Mouse (Mus musculus): ENCODE measurements around the gene Asb6. TPM values are rescaled to one million over a fixed set of nuclear protein-coding genes. Genes with fewer than 3 reads are reported as not detected.
A peak's percentile ranks its signal among the peaks of the same experiment; 100 is the strongest.

Gene Asb6
- polyA plus RNA-seq, 1 experiment = 5.6 TPM

DNA sequence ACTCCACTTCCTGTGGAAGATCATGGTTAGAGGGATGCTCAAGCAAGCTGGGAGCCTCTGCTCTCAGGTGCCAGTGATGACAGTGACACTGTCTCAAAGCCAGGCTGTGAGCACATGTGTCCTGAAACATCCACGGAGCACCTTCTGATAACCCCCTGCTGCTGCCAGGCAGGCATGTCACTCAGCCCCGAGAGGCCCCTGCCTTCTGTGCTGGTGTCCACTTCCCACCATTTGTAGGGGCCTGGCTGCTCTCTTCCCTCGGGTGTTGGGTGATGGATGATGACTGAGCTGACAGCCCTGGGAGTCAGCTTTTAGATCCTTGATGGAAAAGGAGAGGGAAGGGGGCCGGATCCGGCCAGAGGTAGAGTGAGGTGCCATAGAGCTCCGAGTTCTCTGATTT, 16.6 kb upstream of the Asb6 start:
- no peak overlapping the region for H3K27ac ChIP-seq (replicated peaks; ENCODE audit: low read depth, low read length)
- no peak overlapping the region for H3K4me3 ChIP-seq (ENCODE audit: insufficient read depth, low read depth, low read length)
- no peaks in the 10 kb centered on the region for H3K4me1 ChIP-seq (ENCODE audit: control insufficient read depth, insufficient read depth, insufficient read length, low read length)

DNA sequence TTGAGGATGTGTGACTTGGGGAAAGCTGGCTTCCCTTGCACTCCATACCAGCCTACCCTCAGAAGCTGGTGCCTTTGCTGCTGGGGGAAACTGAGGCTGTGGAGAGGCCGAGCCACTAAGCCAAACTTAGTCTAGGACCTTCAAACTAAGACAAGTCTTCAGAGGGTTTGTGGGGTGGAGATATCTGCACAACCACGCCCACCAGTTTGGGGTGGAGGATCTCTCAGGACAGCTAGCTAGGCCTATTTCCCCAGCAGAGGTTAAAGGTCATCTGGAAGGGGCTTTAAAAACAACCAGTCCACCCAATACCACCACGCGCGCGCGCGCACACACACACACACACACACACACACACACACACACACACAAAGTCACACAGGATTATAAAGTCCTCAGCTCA, 16.1 kb upstream of the Asb6 start:
- H3K4me1 ChIP-seq (ENCODE audit: control insufficient read depth, insufficient read depth, insufficient read length, low read length) = no peaks in the 10 kb centered on the region
- H3K4me3 ChIP-seq (ENCODE audit: insufficient read depth, low read depth, low read length) = no peak overlapping the region
- H3K27ac ChIP-seq (replicated peaks; ENCODE audit: low read depth, low read length) = no peak overlapping the region

DNA sequence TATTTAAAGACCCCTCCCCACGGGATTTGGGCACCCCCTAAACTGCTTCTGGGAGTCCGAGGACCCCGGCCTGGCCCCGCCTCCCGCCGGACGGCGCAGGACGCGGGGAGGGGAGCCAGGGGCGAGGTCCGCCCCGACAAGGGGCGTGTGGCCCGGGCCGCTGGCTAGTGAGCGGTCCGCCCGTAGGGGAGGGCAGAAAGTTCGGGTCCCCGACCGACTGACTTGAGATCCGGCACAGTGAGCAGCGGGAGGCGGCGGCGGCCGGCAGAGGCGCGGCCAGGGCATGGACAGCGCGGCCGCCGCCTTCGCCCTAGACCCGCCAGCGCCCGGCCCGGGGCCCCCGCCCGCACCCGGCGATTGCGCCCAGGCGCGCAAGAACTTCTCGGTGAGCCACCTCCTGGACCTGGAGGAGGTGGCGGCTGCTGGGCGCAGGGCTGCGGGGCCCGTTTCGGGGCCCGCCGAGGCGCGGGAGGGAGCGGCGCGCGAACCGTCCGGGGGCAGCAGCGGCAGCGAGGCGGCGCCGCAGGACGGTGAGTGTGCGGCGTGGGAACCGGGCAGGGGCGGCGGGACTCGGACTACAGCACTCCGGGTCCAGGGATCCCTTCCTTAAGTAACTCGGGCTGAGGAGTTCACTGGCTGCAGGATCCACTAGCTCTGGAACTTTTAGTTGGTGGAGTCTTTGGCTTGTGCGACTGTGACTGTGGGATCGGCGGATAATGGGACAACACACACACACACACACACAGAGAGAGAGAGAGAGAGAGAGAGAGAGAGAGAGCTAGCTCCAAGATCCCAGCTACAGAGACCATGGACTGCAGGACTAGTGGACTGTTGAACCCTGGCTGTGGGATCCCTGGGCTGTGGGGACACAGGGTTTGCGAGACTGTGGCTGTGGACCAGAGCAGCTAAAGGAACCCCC, 15.3 kb upstream of the Asb6 start:
- no peak overlapping the region for H3K27ac ChIP-seq (replicated peaks; ENCODE audit: low read depth, low read length)

DNA sequence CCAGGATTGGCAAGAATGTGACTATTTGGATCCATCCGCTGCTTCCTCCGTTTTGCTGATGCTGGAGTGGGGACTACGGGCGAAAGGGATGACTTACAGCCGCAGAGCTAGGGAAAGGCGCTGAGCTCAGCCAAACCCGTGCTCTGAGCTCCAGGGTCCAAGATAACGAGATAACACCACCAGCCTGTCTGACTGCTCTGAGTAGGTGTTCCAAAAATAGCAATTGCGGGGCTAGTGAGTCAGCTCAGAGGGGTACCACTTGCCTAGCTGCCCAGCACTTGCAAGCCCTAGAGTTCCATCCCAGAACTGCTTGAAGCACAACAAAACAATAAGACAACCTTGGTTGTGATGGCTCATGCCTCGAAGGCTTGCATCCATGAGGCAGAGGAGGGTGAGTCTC, 12.5 kb upstream of the Asb6 start:
- H3K4me3 ChIP-seq (ENCODE audit: insufficient read depth, low read depth, low read length) = no peak overlapping the region
- no peaks in the 10 kb centered on the region for H3K4me1 ChIP-seq (ENCODE audit: control insufficient read depth, insufficient read depth, insufficient read length, low read length)
- no peak overlapping the region for H3K27ac ChIP-seq (replicated peaks; ENCODE audit: low read depth, low read length)

More for the DNA sequence above, 15.3 kb upstream of the Asb6 start:
- no peaks in the 10 kb centered on the region for H3K4me1 ChIP-seq (ENCODE audit: control insufficient read depth, insufficient read depth, insufficient read length, low read length)
- H3K4me3 ChIP-seq (ENCODE audit: insufficient read depth, low read depth, low read length) = peak overlapping the region; percentile 48

DNA sequence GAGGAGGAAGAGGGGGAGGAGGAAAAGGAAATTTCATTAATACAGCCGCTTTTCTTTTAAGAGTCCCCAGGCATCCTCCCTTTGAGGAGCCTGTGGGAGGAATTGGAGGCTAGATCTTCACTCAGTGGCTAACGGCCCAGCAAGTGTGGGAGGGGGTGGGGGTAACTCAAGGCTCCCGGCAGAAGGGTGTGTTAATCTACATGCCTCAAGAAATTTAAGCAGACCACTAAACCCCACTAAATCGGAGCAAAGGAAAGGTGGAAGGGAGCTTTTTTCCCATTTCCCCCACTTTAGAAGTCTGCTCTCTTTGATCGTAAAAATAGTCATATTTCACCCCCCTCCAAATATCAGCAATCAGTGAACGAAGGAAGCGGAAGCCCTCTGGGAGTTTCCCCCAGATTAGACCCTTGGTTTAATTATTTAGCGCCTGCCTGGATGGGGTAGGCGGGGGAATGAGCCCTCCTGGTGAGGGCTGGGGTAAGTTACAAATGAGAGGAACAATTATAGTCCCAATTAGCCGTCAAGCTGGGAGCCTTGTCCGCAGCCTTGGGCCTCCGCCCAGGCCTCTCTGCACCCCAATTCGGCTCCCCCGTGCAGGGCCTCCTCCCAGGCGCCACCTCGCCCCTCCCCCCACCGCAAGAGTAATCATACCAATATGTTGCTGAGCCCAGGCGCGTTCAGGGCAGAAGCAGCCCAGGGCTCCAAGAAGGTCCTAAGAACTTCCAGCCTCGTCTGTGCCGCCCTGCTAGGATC, 6.3 kb upstream of the Asb6 start:
- no peaks in the 10 kb centered on the region for H3K4me1 ChIP-seq (ENCODE audit: control insufficient read depth, insufficient read depth, insufficient read length, low read length)
- no peak overlapping the region for H3K4me3 ChIP-seq (ENCODE audit: insufficient read depth, low read depth, low read length)
- no peak overlapping the region for H3K27ac ChIP-seq (replicated peaks; ENCODE audit: low read depth, low read length)

DNA sequence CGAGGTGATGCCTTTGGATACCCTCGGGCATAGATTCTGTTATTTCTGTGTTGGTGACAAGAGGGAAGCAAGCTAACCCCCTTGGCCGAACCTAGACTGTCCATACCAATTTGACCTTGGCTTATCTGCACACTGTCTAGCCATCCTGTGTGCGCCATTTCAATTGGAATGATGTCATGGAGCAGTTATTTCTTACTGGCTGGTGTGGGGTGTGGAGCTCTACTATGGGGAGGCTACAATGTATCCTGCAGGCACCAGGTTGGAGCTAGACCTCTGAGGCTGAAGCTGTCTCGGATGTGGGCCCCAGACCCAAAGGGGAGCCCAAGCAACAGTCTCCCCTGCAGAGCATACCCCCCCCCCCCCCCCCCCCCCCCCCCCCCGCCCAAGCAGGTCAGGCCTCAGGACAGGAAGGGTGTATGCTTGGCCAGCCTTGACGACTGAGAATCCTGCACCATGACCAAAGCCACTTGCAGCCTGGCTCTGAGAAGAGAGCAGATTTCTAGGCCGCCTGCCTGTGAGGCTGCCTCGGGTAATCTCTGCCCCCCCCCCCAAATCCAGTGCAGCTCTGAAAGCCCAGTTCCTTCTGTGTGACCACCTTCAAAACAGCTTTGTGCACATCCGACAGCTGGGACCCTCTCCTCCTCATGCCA, 4.4 kb upstream of the Asb6 start, which contains the start of gene Prrx2:
Prrx2 (plus strand) TSS at position 600 of the 650 bp plus-strand sequence.
- Histone ChIP-seq H3K27ac (replicated peaks; ENCODE audit: low read depth, low read length) (no peak within 1 kb of the TSS), H3K4me3 (ENCODE audit: insufficient read depth, low read depth, low read length) (no peak within 1 kb of the TSS), H3K4me1 (ENCODE audit: control insufficient read depth, insufficient read depth, insufficient read length, low read length) (no peaks in the 10 kb centered on the region)

DNA sequence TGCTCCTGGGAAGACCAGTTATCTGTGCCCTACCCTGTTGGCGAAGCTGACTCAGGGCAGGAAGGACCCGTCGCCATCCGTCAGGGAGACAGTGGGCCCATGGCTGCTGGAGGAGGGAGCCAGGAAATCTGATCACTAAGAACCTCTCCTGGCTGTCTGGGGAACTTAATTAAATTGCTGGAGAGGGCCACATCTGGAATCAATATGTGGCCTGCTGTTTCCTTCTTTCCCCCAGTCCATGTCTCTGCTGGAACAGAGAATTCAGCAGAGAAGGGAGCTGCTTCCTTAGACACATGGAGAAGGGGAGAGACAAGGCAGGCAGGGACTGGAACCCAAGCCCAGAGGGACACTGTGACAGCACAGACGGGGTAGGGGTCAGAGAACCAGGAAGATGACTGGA, 3.5 kb upstream of the Asb6 start:
- no peaks in the 10 kb centered on the region for H3K4me1 ChIP-seq (ENCODE audit: control insufficient read depth, insufficient read depth, insufficient read length, low read length)
- H3K4me3 ChIP-seq (ENCODE audit: insufficient read depth, low read depth, low read length) = no peak overlapping the region
- H3K27ac ChIP-seq (replicated peaks; ENCODE audit: low read depth, low read length) = no peak overlapping the region

DNA sequence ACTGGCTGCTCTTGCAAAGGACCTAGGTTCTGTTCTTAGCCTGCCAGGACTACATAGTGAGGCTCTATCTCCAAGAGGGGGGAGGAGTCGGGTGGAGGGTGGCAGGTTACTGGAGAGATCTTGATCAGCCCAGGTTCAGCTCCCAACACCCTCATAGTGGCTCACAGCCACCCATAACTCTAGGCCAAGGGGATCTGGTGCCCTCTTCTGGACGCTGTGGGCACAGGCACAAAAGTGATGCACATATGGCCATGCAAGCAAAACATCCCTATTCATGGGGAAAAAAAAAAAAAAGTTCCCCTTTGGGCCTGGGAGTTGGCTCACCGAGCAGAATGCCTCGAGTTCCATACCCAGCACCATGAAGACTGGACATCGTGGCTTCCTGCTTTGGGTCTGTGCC, 818 bp downstream of the Asb6 start:
- Histone ChIP-seq H3K4me1 (ENCODE audit: control insufficient read depth, insufficient read depth, insufficient read length, low read length) (peaks cover 7% of the 10 kb centered on the region), H3K4me3 (ENCODE audit: insufficient read depth, low read depth, low read length) (no peak overlapping the region), H3K27ac (replicated peaks; ENCODE audit: low read depth, low read length) (no peak overlapping the region)

DNA sequence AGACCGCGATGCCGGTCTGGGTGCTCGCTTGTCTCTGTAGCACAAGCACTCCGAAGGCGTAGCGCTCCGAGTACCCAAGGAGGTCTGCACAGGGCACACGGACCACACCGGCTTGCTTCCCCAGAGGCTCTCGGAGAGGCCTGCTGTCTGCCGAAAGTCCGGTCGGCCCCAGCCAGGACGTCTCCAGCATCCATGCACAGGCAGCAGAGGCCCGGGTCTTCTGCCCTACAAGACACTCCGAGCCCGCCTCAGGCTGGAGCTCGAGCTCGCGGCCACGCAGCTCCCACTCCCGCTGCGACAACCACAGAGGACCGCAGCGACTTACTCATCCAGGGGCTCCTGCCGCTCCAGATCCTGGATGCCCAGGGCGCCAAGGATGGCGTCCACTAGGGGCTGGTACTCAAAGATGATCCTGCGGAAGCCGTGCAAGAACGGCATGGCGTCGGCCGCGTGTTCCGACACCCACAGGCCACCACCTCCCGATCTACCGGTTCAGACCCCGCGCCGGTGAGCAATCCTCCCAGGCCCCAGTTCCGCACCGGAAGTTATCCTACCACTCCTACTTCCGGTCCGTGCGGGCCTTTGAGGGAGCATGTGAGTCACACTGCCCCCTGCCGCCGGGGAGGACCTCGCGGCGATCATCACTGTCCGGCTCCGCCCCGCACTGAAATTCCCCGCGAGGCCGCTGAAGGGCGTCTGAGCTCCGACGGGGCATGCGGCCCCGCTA, 2.2 kb downstream of the Asb6 start:
- H3K4me3 ChIP-seq (ENCODE audit: insufficient read depth, low read depth, low read length) = peak overlapping the region; percentile 89
- peaks cover 7% of the 10 kb centered on the region for H3K4me1 ChIP-seq (ENCODE audit: control insufficient read depth, insufficient read depth, insufficient read length, low read length)
- H3K27ac ChIP-seq (replicated peaks; ENCODE audit: low read depth, low read length) = peak overlapping the region; percentile 32

DNA sequence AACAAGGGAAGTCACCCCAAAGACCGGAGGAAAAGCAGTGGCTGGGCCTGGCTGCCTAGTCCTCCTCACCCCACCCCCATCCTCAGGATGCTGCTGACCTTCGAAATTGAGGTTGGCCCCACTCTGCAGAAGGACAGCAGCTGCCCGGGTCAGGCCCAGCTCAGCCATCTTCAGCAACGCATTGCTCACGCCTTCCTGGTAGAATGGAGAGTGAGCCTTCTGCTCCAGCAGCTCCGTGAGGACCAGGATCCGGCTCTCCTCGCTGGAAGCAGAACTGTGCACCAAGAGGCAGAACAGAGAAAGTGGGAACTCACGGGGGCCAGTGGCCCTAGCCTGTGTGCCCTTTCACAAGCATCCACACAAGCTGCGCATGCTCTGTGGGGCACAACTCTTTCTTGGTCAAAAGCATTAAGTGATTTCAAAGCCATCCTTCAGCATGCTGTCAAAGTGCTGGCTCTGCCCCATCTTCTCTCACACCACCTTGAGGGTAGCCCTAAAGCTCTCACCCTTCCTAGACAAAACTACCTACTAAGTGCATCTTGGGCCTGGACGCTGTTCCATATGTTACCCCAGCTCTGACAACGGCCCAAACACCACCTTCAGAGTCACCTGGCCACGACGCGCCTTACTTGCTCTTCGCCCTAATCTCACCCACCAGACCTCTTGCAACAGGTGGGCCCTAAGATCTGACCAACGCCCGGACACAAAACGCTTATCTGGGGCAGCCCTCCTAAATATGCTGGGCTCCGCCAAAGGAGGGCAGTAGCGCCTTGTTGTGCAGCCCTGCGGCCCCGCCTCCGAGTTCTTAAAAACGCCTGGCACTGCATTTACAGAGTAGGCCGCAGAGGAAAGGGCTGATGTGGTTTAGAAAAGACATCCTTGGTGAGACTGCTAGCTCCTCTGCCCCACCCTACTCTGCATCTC, 3.0 kb downstream of the Asb6 start:
- peak overlapping the region; percentile 89 for H3K4me3 ChIP-seq (ENCODE audit: insufficient read depth, low read depth, low read length)
- peaks cover 7% of the 10 kb centered on the region for H3K4me1 ChIP-seq (ENCODE audit: control insufficient read depth, insufficient read depth, insufficient read length, low read length)
- H3K27ac ChIP-seq (replicated peaks; ENCODE audit: low read depth, low read length) = no peak overlapping the region

DNA sequence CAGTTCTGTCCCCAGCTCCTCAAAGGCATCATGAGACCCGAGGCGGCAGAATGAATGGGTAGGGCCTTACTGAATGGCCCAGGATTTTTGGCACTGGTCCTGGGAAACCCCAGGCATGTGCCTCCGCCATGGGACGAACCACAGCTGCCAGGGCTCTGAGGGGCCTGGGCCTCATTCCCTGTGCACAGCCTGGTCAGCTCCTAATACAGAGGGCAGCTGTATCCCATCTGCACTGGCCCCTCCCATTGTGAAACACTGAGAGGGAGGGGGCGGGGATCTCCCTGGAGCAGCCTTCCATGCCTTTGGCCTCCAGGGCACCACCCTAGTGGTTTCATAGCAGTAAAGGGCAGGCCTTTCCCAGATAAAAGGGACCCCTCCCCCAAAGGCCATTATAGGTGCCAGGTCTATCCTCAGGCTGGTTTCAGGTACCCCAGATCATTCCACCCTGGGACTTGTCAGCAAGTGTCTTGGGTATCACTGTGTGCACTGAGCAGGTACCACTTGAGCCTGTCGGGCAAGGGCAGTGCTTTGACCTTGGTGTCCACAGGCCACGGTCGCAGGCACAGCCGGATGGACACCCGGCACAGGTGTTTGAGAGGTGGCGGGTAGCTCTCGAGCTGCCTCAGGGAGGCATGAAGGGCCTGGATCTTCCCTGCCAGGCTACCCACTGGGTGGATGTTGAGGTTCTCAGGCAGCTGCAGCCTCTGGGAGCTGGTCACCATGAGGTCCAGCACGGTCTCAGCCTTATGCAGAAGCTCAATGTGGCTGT, 6.6 kb downstream of the Asb6 start:
- no peak overlapping the region for H3K4me3 ChIP-seq (ENCODE audit: insufficient read depth, low read depth, low read length)
- H3K27ac ChIP-seq (replicated peaks; ENCODE audit: low read depth, low read length) = no peak overlapping the region
- H3K4me1 ChIP-seq (ENCODE audit: control insufficient read depth, insufficient read depth, insufficient read length, low read length) = peaks cover 7% of the 10 kb centered on the region

DNA sequence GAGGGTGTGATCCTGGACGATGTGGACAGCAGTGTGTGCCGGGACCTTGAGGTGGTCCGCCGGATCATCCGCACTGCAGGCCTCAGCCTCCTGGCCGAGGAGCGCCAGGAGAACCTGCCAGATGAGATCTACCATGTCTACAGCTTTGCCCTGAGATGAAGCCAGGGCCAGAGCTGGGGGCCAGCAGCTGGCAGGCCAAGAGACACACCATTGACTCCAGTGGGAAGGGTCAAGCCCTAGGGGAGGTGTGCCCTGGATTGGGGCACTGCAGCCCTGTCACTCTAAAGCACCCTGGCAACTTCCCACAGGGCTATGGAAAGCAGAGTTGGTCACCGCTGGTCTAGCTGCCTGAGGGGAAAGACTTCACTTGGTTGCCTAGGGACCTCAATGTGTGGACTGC, 7.7 kb downstream of the Asb6 start:
- H3K27ac ChIP-seq (replicated peaks; ENCODE audit: low read depth, low read length) = no peak overlapping the region
- peaks cover 6% of the 10 kb centered on the region for H3K4me1 ChIP-seq (ENCODE audit: control insufficient read depth, insufficient read depth, insufficient read length, low read length)
- no peak overlapping the region for H3K4me3 ChIP-seq (ENCODE audit: insufficient read depth, low read depth, low read length)

DNA sequence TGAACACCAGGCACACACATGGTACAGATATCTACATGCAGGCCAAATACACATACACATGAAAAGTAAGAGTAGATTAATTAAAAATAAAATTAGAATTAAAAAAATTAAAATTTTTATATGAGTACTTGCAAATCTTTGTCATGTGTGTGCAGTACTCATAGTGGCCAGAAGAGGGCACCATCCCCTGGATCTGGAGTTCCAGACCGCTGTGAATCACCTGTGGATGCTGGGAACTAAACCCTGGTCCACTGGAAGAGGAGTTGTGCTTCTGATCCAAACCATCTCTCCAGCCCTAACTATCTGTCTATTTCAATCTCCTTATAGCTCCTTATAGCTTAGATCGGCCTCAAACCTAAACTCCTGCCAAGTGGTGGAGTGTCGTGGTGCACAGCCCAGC, 9.1 kb downstream of the Asb6 start:
- H3K4me1 ChIP-seq (ENCODE audit: control insufficient read depth, insufficient read depth, insufficient read length, low read length) = no peaks in the 10 kb centered on the region
- no peak overlapping the region for H3K4me3 ChIP-seq (ENCODE audit: insufficient read depth, low read depth, low read length)
- H3K27ac ChIP-seq (replicated peaks; ENCODE audit: low read depth, low read length) = no peak overlapping the region

All from brown adipose tissue, adult 24 weeks (tissue).